Mouse (Mus musculus): ENCODE measurements around the gene Diaph3.

- TF ChIP-seq CTCF (IDR thresholded peaks at IDR 0.05; ENCODE audit: low read depth, low read length) (no peak), POLR2A (IDR thresholded peaks at IDR 0.05; ENCODE audit: extremely low read depth, insufficient read depth, low read length) (no peak)
Observed at GRCm38 (mm10) chr14:86684585-86685503, 456.2 kb downstream of the Diaph3 start.

All from liver, adult 2 months (tissue).